Mouse (Mus musculus): Measurements from ENCODE around the gene Hepacam2. TPM values are rescaled to one million over a fixed set of nuclear protein-coding genes. Genes with fewer than 3 reads are reported as not detected.

Hepacam2 gene
- polyA plus RNA-seq, 1 experiment from 2014 or later = 0.24 TPM

Other genes with a start within 250 kb of the Hepacam2 start
- 0.83 and 0.84 TPM in 2 replicates for gene Samd9l, start 98.7 kb downstream of the Hepacam2 start, polyA plus RNA-seq (2016; fragmentation: Nextera tagmentation; extraction: Ambion mirVana)
- 35.8 and 38.2 TPM in 2 replicates for gene Vps50, start 84 bp upstream of the Hepacam2 start, polyA plus RNA-seq (2016; fragmentation: Nextera tagmentation; extraction: Ambion mirVana)

Data from embryonic facial prominence, embryonic 12.5 days (tissue).